ENCODE assay signal across 13 mouse cellular contexts in the genomic region with DNA sequence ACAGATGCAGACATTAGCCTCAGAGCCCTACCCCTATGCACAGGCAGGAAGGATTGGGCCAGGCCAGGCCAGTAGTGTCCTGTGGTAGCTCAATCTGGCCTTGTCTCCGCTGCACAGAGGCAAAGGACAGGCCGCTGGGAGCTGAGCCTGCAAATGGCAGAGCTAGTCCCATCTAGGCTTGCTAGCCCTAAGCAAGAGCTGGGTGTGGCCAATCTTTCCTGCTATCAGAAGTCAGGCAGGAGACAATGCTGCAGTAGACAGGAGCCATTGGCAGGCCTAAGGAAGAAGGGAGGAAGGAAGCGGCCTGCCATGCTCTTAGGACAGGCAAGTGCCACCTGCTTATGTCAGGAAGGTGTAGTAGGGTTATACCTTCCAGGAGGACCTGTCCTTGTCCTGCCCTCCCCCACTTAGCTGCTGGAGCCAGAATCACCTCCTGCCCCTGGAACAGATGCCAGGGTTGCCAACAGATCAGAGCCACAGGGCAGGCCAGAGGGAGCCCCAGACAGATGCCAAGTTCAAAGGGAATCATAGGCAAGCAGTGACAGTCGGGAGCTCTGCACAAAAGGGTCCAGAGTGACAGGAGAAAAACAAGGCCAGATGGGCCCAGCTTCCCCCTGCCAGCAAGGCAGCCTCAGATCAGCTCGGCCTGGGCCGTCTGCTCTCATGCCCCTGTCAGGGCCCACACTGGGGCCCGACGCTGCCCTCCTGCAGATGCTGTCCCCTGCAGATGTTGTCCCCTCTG. TPM values are rescaled to one million over a fixed set of nuclear protein-coding genes. Genes with fewer than 3 reads are reported as not detected.
DNase-seq lines count a peak whose midpoint lies in the region; ATAC-seq and TF ChIP-seq lines count a peak whose summit lies in the region.
"Had no signal": no experiment of that assay in that cellular context is flagged by ENCODE, and none has a peak within 500 bp of the region (broad histone marks: within the 10 kb centered on the region; RNA-seq: fewer than 3 reads in every experiment).

No protein-coding gene starts in this region.

- DNase-seq in liver, result peak; percentile 28
- DNase-seq in liver, postnatal 0 days, result no peak
- peak; percentile 39 for DNase-seq in forebrain, postnatal 0 days
- no peak for DNase-seq in midbrain, embryonic 10.5 days (ENCODE audit: low spot score)
- DNase-seq in heart, adult 11 months, result no peak
- DNase-seq in kidney, adult 11 months, result no peak
- DNase-seq: adrenal gland, postnatal 14 days; heart, adult 18-20 months; lung, adult 18-20 months; thymus, postnatal 4 days had no signal

- H3K27ac ChIP-seq in liver, postnatal 0 days (ENCODE audit: low read depth), result no peak overlapping the region
- H3K27ac ChIP-seq in forebrain, postnatal 0 days (ENCODE audit: low read depth, low read length), result peak overlapping the region; percentile 45; the same call in 1 of the 2 replicates
- peak overlapping the region; percentile 76 for H3K27ac ChIP-seq in midbrain, embryonic 10.5 days (replicated peaks)
- no peak overlapping the region for H3K27ac ChIP-seq in intestine, postnatal 0 days (ENCODE audit: low read depth, low read length)
- no peak overlapping the region for H3K27ac ChIP-seq in intestine, embryonic 16.5 days (ENCODE audit: low read length)

- no peaks in the 10 kb centered on the region for H3K4me1 ChIP-seq in liver, postnatal 0 days (ENCODE audit: insufficient read depth)
- H3K4me1 ChIP-seq in forebrain, postnatal 0 days (ENCODE audit: insufficient read depth), result peaks cover 4% of the 10 kb centered on the region; the same call in 1 of the 2 replicates
- H3K4me1 ChIP-seq in midbrain, embryonic 10.5 days, result peaks cover 41% of the 10 kb centered on the region
- H3K4me1 ChIP-seq in intestine, postnatal 0 days (replicated peaks; ENCODE audit: control insufficient read depth, insufficient read depth, low read length), result no peaks in the 10 kb centered on the region
- no peaks in the 10 kb centered on the region for H3K4me1 ChIP-seq in intestine, embryonic 16.5 days (ENCODE audit: control insufficient read depth, insufficient read depth, low read length)

- TF ChIP-seq EP300 in liver, postnatal 0 days (IDR thresholded peaks at IDR 0.05; ENCODE audit: low read depth), result no peak

- no peak for ATAC-seq in liver, postnatal 0 days
- peak; percentile 72 for ATAC-seq in forebrain, postnatal 0 days
- no peak for ATAC-seq in intestine, postnatal 0 days
- no peak for ATAC-seq in intestine, embryonic 16.5 days
- ATAC-seq: inflammation-experienced regulatory T-cells, adult 6 months had no signal

- WGBS in liver, postnatal 0 days (ENCODE audit: insufficient replicate concordance), result 75% methylated on average over 8 of the region's 8 CpGs
- 58% methylated on average over 8 of the region's 8 CpGs for WGBS in forebrain, postnatal 0 days
- WGBS in midbrain, embryonic 10.5 days, result 74% methylated on average over 8 of the region's 8 CpGs
- 85% methylated on average over 8 of the region's 8 CpGs for WGBS in intestine, postnatal 0 days
- WGBS in intestine, embryonic 16.5 days, result 77% methylated on average over 8 of the region's 8 CpGs

- no peak for TF ChIP-seq CTCF in liver, postnatal 0 days (IDR thresholded peaks at IDR 0.05; ENCODE audit: low read depth)
- TF ChIP-seq CTCF in forebrain, postnatal 0 days (IDR thresholded peaks at IDR 0.05; ENCODE audit: low read depth), result no peak
- no peak for TF ChIP-seq CTCF in intestine, postnatal 0 days (IDR thresholded peaks at IDR 0.05; ENCODE audit: low read depth)

- H3K36me3 ChIP-seq in liver, postnatal 0 days (replicated peaks; ENCODE audit: insufficient read depth, low read length), result no peaks in the 10 kb centered on the region
- no peaks in the 10 kb centered on the region for H3K36me3 ChIP-seq in forebrain, postnatal 0 days (ENCODE audit: insufficient read depth)
- H3K36me3 ChIP-seq in midbrain, embryonic 10.5 days, result no peaks in the 10 kb centered on the region
- no peaks in the 10 kb centered on the region for H3K36me3 ChIP-seq in intestine, postnatal 0 days (ENCODE audit: control insufficient read depth, insufficient read depth)
- no peaks in the 10 kb centered on the region for H3K36me3 ChIP-seq in intestine, embryonic 16.5 days (ENCODE audit: control insufficient read depth, insufficient read depth, low read length)

- no peaks in the 10 kb centered on the region for H3K9me3 ChIP-seq in liver, postnatal 0 days (ENCODE audit: low read length)
- no peaks in the 10 kb centered on the region for H3K9me3 ChIP-seq in forebrain, postnatal 0 days (ENCODE audit: low read length)
- H3K9me3 ChIP-seq in midbrain, embryonic 10.5 days (replicated peaks), result no peaks in the 10 kb centered on the region
- H3K9me3 ChIP-seq in intestine, postnatal 0 days (ENCODE audit: control insufficient read depth), result no peaks in the 10 kb centered on the region
- H3K9me3 ChIP-seq in intestine, embryonic 16.5 days (ENCODE audit: control insufficient read depth, low read length), result no peaks in the 10 kb centered on the region

- no peaks in the 10 kb centered on the region for H3K27me3 ChIP-seq in liver, postnatal 0 days (ENCODE audit: insufficient read depth, low read length)
- H3K27me3 ChIP-seq in forebrain, postnatal 0 days (ENCODE audit: insufficient read depth, low read length), result no peaks in the 10 kb centered on the region
- H3K27me3 ChIP-seq in midbrain, embryonic 10.5 days (ENCODE audit: low read depth, poor library complexity, severe bottlenecking), result no peaks in the 10 kb centered on the region
- H3K27me3 ChIP-seq in intestine, postnatal 0 days (replicated peaks; ENCODE audit: control insufficient read depth, insufficient read depth, low read length), result no peaks in the 10 kb centered on the region
- H3K27me3 ChIP-seq in intestine, embryonic 16.5 days (replicated peaks; ENCODE audit: control insufficient read depth, insufficient read depth, low read length), result no peaks in the 10 kb centered on the region

- no peak overlapping the region for H3K4me3 ChIP-seq in liver, postnatal 0 days (ENCODE audit: low read depth, low read length)
- no peak overlapping the region for H3K4me3 ChIP-seq in forebrain, postnatal 0 days (ENCODE audit: low read depth, low read length)
- H3K4me3 ChIP-seq in midbrain, embryonic 10.5 days, result no peak overlapping the region
- no peak overlapping the region for H3K4me3 ChIP-seq in intestine, postnatal 0 days (ENCODE audit: low read depth, low read length)
- no peak overlapping the region for H3K4me3 ChIP-seq in intestine, embryonic 16.5 days (ENCODE audit: low read length)

- no peak overlapping the region for H3K4me2 ChIP-seq in liver, postnatal 0 days (ENCODE audit: low read depth, low read length)
- no peak overlapping the region for H3K4me2 ChIP-seq in forebrain, postnatal 0 days (ENCODE audit: low read depth)
- no peak overlapping the region for H3K4me2 ChIP-seq in intestine, postnatal 0 days (replicated peaks; ENCODE audit: low read depth)
- H3K4me2 ChIP-seq in intestine, embryonic 16.5 days (ENCODE audit: low read depth, low read length), result no peak overlapping the region

- no peak overlapping the region for H3K9ac ChIP-seq in liver, postnatal 0 days (replicated peaks)
- no peak overlapping the region for H3K9ac ChIP-seq in forebrain, postnatal 0 days
- H3K9ac ChIP-seq in intestine, postnatal 0 days (ENCODE audit: low read depth, low read length), result no peak overlapping the region
- H3K9ac ChIP-seq in intestine, embryonic 16.5 days (ENCODE audit: low read depth, low read length), result no peak overlapping the region

RNA-seq across cellular contexts. Expression of gene Igsf21, which starts 59.0 kb away (rescaled TPM):
- polyA plus RNA-seq in liver, postnatal 0 days (2015; fragmentation: Nextera tagmentation; extraction: Ambion mirVana), result 0.05 TPM in 1 of 2 replicates, not detected in the other
- total RNA-seq in forebrain, postnatal 0 days (2014; rRNA removed), result 68.5 and 78.5 TPM in 2 replicates
- polyA plus RNA-seq in forebrain, postnatal 0 days (2015; fragmentation: Nextera tagmentation; extraction: Ambion mirVana), result 108 and 117 TPM in 2 replicates
- 9.5 and 19.8 TPM in 2 replicates for polyA plus RNA-seq in midbrain, embryonic 10.5 days (2016; fragmentation: Nextera tagmentation; extraction: Ambion mirVana)
- 0.89 and 0.93 TPM in 2 replicates for polyA plus RNA-seq in intestine, postnatal 0 days (2015; fragmentation: Nextera tagmentation; extraction: Ambion mirVana)
- polyA plus RNA-seq in intestine, embryonic 16.5 days (2015; fragmentation: Nextera tagmentation; extraction: Ambion mirVana), result 1.2 and 1.5 TPM in 2 replicates
- polyA plus RNA-seq: inflammation-experienced regulatory T-cells, adult 6 months had no signal

Comparison
In these comparisons a context has a peak if more than half of its experiments do, and no peak if none do; other contexts are left out.
1. DNase-seq: peak in liver (single experiment) and forebrain, postnatal 0 days (single experiment); none in liver, postnatal 0 days (single experiment), midbrain, embryonic 10.5 days (single experiment), heart, adult 11 months (single experiment) and kidney, adult 11 months (single experiment).
2. H3K27ac ChIP-seq: peak in forebrain, postnatal 0 days (single experiment) and midbrain, embryonic 10.5 days (single experiment); none in liver, postnatal 0 days (single experiment), intestine, postnatal 0 days (single experiment) and intestine, embryonic 16.5 days (single experiment).